Mouse (Mus musculus) megakaryocyte, embryonic 14.5 days (primary cell): Measurements from ENCODE around the gene Gm5129.

ENCODE experiments used
- FLI1 ChIP-seq: IDR thresholded peaks from 2 replicates; pipeline ENCODE4 v1.6.1; 2012; ENCODE audit warnings: low read length, inconsistent platforms, mixed read lengths
- GATA1 ChIP-seq: IDR thresholded peaks from 3 replicates; pipeline ENCODE4 v1.6.1; 2012; ENCODE audit warnings: mixed read lengths, low read length, inconsistent platforms, borderline replicate concordance

DNA sequence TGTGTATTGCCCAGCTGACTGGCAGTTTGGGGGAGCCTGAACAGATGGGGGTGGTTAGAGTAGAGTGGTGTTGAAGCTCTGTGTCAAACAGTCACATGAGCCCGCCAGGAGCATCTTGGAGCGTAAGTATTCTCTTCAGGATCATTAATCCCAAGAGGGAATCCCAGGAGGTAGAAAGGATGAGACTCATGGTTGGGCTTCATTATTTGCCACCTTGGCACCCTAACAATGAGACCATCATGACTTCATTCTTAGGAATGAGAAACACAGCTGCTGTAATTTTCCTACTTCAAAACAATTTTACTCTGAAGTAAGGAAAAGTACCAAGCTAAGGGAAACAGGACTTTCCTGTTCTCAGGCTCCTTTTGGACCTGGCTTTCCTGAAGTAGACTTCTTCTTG is 10.4 kb downstream of the Gm5129 start:
- TF ChIP-seq GATA1, result no peak
- no peak for TF ChIP-seq FLI1
